Mouse (Mus musculus): ENCODE measurements around the gene Ski. TPM values are rescaled to one million over a fixed set of nuclear protein-coding genes. Genes with fewer than 3 reads are reported as not detected.
A peak's percentile ranks its signal among the peaks of the same experiment; 100 is the strongest.

The Ski gene
- polyA plus RNA-seq, 1 experiment from 2014 or later = 15.5 TPM

DNA sequence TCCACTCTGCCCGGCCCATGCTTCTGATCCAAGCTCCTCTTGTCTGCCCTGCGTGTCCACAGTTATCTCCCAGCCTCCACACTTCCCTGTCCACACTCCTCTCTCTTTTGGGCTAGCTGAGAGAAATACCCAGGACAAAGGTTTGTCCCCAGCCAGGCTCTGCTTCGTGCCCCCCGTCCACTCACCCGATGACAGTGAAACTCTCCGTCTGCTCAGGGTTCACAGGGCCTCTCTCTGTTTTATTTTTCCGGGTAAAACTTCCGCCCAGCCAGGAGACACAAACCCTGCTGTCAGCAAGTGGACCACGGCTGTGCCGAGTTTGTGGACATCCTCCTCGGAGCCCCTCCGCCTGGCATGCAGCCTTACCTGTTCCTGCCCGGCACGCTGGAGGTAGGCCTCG lies 94.0 kb downstream of the Ski start:
- H3K4me1 ChIP-seq (replicated peaks; ENCODE audit: insufficient read depth, low read length) = no peaks in the 10 kb centered on the region; the same call in 1 of the 2 replicates
- H3K36me3 ChIP-seq (ENCODE audit: insufficient read depth, low read length) = no peaks in the 10 kb centered on the region
- H3K9ac ChIP-seq (ENCODE audit: low read depth, low read length) = no peak overlapping the region
- 80% methylated on average over 15 of the region's 15 CpGs for WGBS
- DNase-seq (ENCODE audit: low spot score) = no peak
- ATAC-seq (replicated peaks; ENCODE audit: low FRiP score, low read depth) = no peak
- no peak for TF ChIP-seq CTCF (IDR thresholded peaks at IDR 0.05; ENCODE audit: low read depth)
- H3K4me2 ChIP-seq (ENCODE audit: low read length) = no peak overlapping the region
- no peak overlapping the region for H3K4me3 ChIP-seq (replicated peaks; ENCODE audit: low read depth, low read length)
- H3K27ac ChIP-seq = no peak overlapping the region
- H3K9me3 ChIP-seq (replicated peaks; ENCODE audit: low read length) = no peaks in the 10 kb centered on the region
- H3K27me3 ChIP-seq (ENCODE audit: insufficient read depth, low read length) = no peaks in the 10 kb centered on the region

DNA sequence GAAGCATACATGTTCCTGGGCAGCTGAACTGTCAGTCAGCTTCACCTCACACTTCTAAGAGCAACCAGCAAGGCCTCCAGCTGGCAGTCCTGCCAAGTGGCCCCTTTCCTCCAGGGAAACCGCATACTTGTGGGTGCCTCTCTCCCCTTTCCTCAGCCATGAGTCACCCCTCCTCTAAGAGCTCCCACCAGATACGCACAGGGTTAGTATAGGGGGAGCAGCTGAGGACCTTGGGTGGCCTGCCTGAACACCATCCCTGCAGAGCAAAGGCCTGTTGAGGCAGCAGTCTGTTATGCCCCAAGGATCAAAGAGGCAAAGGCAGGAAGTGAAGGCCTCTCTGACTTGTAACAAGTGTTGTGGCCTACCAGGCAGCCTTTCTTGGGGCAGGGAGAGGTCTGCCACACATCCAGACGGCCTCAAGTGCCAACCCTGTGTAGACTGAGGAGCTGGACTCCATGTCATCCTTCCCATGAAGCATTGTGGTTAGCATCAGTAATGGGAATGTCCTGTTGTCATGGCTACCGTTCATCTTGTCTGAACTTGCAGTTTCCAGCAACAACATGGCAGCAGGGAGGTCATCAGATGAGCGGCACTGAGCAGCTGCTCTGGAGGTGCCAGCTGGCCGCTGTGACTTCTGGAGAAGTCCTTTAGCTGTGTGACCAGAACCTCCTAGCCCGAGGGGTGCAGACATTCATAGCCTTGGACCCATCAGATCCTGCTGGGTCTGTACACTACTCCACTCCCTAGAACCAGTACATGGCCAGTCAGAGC lies 95.6 kb downstream of the Ski start:
- Histone ChIP-seq H3K27ac (no peak overlapping the region), H3K36me3 (ENCODE audit: insufficient read depth, low read length) (no peaks in the 10 kb centered on the region), H3K9ac (ENCODE audit: low read depth, low read length) (no peak overlapping the region), H3K27me3 (ENCODE audit: insufficient read depth, low read length) (no peaks in the 10 kb centered on the region), H3K9me3 (replicated peaks; ENCODE audit: low read length) (no peaks in the 10 kb centered on the region), H3K4me2 (ENCODE audit: low read length) (no peak overlapping the region), H3K4me3 (replicated peaks; ENCODE audit: low read depth, low read length) (no peak overlapping the region), H3K4me1 (replicated peaks; ENCODE audit: insufficient read depth, low read length) (peaks cover 9% of the 10 kb centered on the region)
- no peak for DNase-seq (ENCODE audit: low spot score)
- WGBS = 61% methylated on average over 7 of the region's 7 CpGs
- no peak for ATAC-seq (replicated peaks; ENCODE audit: low FRiP score, low read depth)
- no peak for TF ChIP-seq CTCF (IDR thresholded peaks at IDR 0.05; ENCODE audit: low read depth)

DNA sequence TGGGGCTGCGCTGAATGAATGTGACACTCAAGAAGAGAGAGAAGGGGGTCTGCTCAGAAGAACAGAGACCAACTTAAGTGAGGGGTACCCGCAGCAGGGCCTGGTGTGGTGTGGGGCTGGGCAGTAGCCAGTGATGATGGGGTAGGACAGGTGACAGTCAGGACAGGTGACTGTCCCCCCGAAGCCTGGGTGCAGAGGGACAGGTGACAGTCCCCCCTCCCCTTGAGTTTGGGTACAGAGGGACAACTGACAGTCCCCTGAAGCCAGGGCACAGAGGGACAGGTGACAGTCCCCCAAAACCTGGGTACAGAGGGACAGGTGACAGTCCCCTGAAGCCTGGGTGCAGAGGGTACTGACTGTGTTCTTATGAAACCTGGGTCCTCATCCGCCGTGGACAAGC lies 96.2 kb downstream of the Ski start:
- Histone ChIP-seq H3K9me3 (replicated peaks; ENCODE audit: low read length) (no peaks in the 10 kb centered on the region), H3K9ac (ENCODE audit: low read depth, low read length) (no peak overlapping the region), H3K4me3 (replicated peaks; ENCODE audit: low read depth, low read length) (no peak overlapping the region), H3K4me2 (ENCODE audit: low read length) (no peak overlapping the region), H3K4me1 (replicated peaks; ENCODE audit: insufficient read depth, low read length) (peaks cover 9% of the 10 kb centered on the region), H3K27ac (no peak overlapping the region), H3K36me3 (ENCODE audit: insufficient read depth, low read length) (no peaks in the 10 kb centered on the region), H3K27me3 (ENCODE audit: insufficient read depth, low read length) (no peaks in the 10 kb centered on the region)
- TF ChIP-seq CTCF (IDR thresholded peaks at IDR 0.05; ENCODE audit: low read depth) = no peak
- 86% methylated on average over 5 of the region's 5 CpGs for WGBS
- DNase-seq (ENCODE audit: low spot score) = no peak
- no peak for ATAC-seq (replicated peaks; ENCODE audit: low FRiP score, low read depth)

DNA sequence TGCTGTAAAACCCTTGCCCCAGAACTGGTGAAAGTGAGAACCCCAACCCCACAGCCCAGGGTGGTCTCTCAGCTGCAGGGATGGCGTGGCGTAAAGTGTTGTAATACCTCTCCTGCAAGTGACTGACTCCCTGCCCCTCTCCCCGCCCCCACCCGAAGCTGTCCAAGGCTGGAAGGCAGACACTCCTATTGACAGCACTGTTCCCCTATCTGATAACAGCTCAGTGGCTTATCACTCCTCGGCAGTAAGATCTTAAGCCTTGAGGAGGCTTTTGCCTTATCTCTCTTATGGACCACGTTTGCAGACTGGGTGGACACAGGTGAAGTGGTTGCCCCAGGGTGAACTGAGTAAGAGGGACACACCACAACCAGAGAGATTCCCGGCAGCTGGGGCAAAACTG lies 97.1 kb downstream of the Ski start:
- no peak overlapping the region for H3K9ac ChIP-seq (ENCODE audit: low read depth, low read length)
- H3K4me2 ChIP-seq (ENCODE audit: low read length) = no peak overlapping the region
- no peaks in the 10 kb centered on the region for H3K27me3 ChIP-seq (ENCODE audit: insufficient read depth, low read length)
- H3K27ac ChIP-seq = no peak overlapping the region
- H3K4me3 ChIP-seq (replicated peaks; ENCODE audit: low read depth, low read length) = no peak overlapping the region
- DNase-seq (ENCODE audit: low spot score) = no peak
- H3K9me3 ChIP-seq (replicated peaks; ENCODE audit: low read length) = no peaks in the 10 kb centered on the region
- H3K36me3 ChIP-seq (ENCODE audit: insufficient read depth, low read length) = no peaks in the 10 kb centered on the region
- 57% methylated on average over 7 of the region's 7 CpGs for WGBS
- no peak for ATAC-seq (replicated peaks; ENCODE audit: low FRiP score, low read depth)
- H3K4me1 ChIP-seq (replicated peaks; ENCODE audit: insufficient read depth, low read length) = peaks cover 9% of the 10 kb centered on the region
- no peak for TF ChIP-seq CTCF (IDR thresholded peaks at IDR 0.05; ENCODE audit: low read depth)

DNA sequence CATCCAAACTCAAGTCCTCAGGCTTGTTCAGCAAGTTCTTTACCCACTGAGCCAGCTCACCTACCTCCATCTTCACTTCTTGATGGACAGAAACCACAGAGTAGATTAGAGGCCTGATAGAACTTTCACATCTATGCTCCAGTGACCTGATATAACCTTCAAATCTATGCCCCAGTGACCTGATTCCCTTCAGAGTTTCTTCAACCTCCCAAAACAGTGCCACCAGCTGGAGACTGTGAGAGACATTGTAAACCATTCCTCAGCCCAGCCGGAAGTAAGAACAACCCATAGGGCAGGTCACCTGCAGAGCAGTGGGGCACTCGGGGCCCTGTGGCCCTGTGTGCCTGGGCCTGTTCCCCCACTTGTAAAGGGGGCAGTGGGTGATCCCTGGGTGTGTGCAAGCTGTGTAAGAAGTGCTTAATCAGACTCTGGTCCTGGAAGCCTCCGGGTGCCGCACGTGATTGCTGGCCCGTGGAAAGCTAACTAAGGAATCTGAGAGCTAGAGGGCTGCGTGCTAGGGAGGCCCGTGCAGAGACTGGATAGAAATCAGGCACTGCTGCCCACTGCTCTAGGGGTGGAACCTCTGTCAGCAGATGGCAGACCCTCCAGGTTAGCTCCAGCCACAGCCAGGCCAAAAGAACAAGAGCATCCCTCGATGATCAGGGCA lies 98.4 kb downstream of the Ski start:
- TF ChIP-seq CTCF (IDR thresholded peaks at IDR 0.05; ENCODE audit: low read depth) = peak; percentile 39
- H3K27me3 ChIP-seq (ENCODE audit: insufficient read depth, low read length) = no peaks in the 10 kb centered on the region
- H3K36me3 ChIP-seq (ENCODE audit: insufficient read depth, low read length) = no peaks in the 10 kb centered on the region
- no peak overlapping the region for H3K4me3 ChIP-seq (replicated peaks; ENCODE audit: low read depth, low read length)
- peak; percentile 31 for DNase-seq (ENCODE audit: low spot score)
- WGBS = 43% methylated on average over 9 of the region's 9 CpGs
- no peak; the same call in 1 of the 2 replicates for ATAC-seq (replicated peaks; ENCODE audit: low FRiP score, low read depth)
- H3K27ac ChIP-seq = no peak overlapping the region
- peaks cover 9% of the 10 kb centered on the region for H3K4me1 ChIP-seq (replicated peaks; ENCODE audit: insufficient read depth, low read length)
- H3K4me2 ChIP-seq (ENCODE audit: low read length) = no peak overlapping the region
- H3K9ac ChIP-seq (ENCODE audit: low read depth, low read length) = no peak overlapping the region
- no peaks in the 10 kb centered on the region for H3K9me3 ChIP-seq (replicated peaks; ENCODE audit: low read length)

DNA sequence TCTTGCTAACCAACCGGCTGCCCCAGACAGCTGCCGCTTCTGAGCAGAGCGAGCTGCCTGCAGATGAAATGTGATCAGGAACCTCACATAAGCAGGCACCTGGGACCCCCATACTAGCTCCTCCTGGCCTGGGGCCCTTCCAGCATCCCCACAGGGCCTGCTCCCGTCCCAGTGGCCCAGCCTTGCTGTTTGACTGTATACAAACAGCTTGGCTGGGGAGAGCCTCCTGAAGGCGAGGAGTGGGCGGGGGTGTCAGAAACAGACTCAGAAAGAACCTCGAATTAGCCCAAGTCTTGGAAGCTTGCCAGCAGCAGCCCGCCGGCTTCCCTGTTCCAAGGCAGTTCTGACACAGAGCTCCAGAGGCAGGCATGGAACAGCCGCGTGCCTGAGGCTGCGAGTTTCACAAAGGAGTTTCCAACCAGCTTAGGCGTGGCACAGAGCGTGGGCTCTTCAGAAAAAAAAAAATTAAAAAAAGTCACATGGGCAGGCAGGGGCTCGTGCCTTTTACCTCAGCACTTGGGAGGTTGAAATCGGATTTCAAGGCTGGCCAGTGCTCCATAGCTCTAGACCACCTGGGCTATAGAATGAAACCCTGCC lies 99.8 kb downstream of the Ski start:
- Histone ChIP-seq H3K27ac (0 out of 2 replicates have a peak overlapping the region, but pooled peaks have one; percentile 1), H3K4me3 (replicated peaks; ENCODE audit: low read depth, low read length) (no peak overlapping the region), H3K27me3 (ENCODE audit: insufficient read depth, low read length) (no peaks in the 10 kb centered on the region), H3K9ac (ENCODE audit: low read depth, low read length) (no peak overlapping the region), H3K9me3 (replicated peaks; ENCODE audit: low read length) (no peaks in the 10 kb centered on the region), H3K4me1 (replicated peaks; ENCODE audit: insufficient read depth, low read length) (peaks cover 9% of the 10 kb centered on the region), H3K36me3 (ENCODE audit: insufficient read depth, low read length) (no peaks in the 10 kb centered on the region), H3K4me2 (ENCODE audit: low read length) (peak overlapping the region; percentile 21; the same call in 1 of the 2 replicates)
- TF ChIP-seq CTCF (IDR thresholded peaks at IDR 0.05; ENCODE audit: low read depth) = no peak
- WGBS = 19% methylated on average over 16 of the region's 16 CpGs
- DNase-seq (ENCODE audit: low spot score) = peak; percentile 72
- ATAC-seq (replicated peaks; ENCODE audit: low FRiP score, low read depth) = no peak
